Mouse (Mus musculus) brain, embryonic 18.5 days (tissue): ENCODE measurements at regions not wholly inside any gene's neighbourhood (a gene's known extent, or its start where the extent isn't known, plus 50 kb on each side); places are given as distances from the start of the nearest gene placed in this dataset.

Experiments
- DNase-seq: peaks from one replicate; pipeline ENCODE4 v3.0.0-alpha.2; 2012; ENCODE audit warnings: low read depth, low spot score

DNA sequence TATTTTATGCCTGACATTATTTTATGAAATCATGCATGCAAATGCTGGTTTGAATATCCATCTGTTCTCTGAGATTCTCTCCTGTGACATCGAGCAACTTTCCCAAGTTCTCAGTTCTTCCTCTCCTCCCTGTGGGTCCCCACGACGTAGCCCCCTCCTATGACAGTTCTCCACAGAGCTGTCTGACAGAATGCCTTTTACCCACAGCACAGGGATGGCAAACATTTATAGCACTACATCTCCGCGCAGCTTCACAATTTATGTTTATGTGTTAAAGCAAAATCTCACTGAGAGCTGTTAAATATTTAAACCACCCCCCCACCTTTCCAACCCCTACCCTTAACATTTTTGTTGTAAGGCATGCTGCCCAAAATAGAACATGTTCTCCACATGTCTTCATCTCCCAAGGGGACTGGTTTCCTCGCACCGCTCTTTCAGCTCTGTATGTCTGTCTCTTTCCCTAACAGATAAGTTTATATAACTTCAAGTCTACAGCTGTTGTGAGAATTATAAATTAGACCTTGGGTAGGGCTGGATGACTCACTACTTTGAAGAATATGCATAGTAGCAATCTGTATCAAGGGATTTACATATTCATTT, 63.5 kb upstream of the Ndst3 start:
- DNase-seq: no peak

DNA sequence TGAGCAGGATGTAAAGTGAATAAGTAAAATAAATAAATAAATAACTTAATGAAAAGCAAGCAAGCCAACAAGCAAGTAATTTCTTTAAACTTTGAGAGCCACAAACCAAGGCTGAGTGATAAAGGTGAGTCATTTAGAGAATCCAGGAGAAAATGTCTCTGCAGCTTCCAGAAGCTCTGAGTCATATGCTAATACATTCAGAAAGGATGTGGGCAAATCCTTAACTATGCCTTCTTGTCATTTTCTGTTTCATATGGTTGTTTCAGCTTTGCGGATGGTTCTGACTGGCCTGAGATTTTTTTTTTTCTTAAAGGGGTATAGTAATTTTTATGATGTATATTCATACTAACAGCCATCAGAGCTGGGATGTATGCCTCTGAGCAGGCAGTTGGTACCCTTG, 64.3 kb upstream of the Ndst3 start:
- DNase-seq: no peak

DNA sequence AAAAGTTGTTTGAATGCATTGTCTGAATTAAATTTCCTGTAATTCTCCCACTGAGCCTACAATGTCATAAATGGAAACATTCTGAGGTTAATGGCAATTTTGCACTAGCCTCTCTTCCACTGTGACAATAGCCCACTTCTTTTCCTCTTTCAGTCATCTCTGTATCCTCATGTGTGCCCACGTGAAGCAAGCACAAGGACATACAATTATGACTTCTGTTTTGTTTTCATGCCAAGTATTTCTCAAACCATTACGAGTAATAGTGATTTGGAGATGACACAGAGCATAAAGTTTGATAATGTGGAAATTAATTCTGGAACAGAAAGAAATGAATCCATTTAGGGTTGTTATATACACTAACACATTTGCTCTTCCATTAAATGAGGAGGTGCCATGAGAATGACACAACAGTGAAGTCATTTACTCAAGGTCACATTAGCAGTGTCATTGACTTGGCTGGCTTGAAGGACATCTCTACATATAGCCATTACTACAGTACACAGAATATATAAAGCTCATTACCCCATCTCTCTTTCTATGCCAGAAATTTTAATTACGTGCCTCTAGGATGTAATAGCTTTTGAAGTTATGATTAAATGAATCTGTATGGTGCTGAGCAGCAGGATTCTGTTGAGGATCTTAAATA, 75.4 kb upstream of the Ndst3 start:
- no peak for DNase-seq

DNA sequence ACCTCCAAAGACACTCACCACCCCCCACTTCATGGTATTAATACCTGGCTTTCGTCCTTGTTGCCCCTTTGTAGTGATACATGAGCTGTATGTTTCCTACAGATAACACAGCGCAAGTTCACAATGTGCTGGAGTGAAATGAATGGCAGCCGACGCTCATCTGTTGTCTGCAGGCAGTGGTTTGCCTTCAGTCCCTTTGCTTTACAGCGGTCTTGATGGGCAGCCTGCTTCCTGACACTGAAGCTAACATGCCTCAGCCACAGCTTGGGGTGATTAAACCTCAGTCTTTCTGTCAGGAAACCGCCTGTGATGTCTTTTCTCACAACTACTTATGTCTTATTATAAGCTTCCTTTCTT, 75.9 kb upstream of the Ndst3 start:
- no peak for DNase-seq

DNA sequence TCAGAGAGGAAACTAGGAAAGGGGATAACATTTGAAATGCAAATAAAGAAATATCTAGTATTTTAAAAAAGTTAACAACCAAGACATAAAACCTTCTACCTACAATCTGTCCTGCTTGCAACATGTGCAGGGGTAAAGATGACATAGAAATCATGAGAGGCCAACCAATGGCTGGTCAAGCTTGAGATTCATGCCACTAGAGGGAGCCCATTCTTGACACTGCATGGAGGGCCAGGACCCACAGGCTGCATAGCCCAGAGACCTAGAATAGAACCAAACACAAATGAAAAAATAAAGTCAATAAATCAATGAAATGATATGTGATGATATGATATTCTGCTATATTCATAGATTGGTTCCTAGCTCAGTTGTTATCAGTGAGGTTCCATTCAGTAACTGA, 89.9 kb upstream of the Ndst3 start:
- DNase-seq: no peak

DNA sequence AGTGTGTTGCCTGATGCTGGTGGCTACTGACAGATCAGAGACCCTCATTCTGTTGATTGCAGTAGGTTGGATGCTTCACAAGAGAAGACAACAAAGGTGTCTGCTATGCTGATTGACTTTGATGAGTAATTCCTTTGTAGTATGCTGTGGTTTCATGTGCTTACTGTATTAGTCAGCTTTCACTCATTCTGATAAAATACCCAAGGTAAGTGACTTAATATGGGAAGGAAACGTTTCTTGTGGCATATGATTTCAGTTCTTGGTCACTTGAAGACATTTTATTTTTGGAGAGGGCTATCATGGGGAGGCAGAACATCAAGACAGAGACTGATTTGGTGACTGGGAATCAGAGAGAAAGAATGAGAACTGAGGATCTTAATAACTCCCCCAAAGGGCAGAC, 90.9 kb upstream of the Ndst3 start:
- no peak for DNase-seq

DNA sequence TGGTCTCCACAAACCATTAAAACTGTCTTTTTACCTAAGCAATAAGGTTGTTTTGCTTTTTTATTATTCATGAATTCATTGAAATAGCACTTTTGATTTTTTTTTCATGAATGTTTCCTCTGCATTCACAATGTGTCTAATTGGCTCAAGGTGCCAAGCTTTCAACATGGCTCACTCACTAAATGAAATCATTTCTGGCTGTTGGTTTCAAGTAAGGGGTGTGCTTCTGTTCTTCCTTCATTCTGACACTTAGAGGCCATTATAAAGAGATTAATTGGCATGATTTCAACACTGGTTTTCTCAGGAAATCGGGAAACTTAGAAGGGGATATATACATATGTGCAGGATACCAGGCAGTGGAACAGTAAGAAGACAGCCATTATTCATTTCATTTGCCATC, 93.5 kb upstream of the Ndst3 start:
- DNase-seq: no peak

DNA sequence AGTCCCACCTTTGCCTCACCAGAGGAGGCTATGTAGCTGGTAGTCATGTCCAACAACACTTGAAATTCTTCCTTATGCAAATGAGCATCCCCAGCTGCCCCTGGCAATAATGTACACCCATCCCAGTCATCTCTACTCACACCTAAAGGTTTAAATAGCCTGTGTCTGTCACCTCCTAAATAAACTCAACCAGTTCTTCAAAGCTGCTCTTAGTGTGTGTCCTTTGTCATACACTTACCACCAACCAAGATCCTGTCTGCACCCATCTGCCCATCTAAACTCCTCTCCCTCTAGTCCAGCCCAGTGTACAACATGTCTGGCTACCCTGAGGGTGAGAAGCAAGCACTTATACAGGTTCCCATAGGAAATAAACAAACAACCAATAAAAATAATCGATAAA, 103.4 kb upstream of the Ndst3 start:
- DNase-seq: no peak

DNA sequence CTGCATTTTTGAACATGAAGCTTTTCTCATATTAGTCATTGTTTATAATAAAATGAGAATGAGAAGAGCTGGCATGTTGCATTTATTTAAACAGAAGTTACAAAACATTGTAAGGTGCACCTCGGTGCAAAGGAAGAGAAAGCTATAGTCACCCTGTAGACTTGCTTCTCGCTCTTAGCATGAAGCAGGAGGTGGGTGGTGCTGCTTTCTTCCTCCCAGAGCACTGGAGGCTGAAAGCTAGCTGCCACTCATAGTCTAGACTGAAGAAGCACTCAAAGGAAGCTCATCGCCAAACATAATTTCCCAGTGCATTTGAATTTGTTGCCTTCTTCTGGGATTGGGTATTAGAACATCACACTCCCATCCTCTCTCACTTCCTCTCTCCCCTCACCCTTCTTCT, 114.7 kb upstream of the Ndst3 start:
- DNase-seq: no peak

DNA sequence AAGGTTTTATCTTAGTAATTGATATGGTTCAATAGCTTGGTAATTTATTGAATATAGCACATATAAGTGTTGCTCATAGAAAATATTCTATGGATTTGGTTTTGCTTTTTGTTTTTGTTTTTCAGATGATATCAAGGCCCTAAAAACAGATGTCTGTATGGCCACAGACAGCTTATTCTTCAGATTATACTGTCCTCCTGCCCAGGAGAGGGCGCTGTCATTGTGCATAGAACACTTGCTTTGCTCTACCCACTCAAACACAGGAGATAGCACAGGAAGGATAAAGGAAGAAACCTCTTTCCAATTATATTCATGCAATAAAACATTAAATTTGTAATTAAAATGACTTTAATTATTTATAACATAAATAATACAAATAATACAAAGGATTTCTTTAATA, 115.4 kb upstream of the Ndst3 start:
- no peak for DNase-seq

DNA sequence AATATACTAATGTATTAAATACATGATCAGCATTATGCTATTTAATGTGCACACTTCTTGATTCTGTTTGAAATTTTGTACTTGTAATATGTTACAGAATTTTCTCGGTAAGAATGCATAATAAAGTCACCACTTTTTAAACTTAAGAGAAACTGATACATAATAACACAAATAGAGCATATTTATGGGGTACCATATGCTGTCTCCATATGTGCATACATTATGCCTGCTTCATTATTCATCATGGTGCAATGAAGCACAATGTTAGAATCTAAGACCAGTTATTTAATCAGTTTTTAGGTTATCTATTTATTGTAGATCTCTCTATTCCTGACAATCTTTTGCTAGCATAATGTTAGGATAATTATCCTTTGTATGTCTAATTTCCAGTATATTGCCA, 115.9 kb upstream of the Ndst3 start:
- no peak for DNase-seq

DNA sequence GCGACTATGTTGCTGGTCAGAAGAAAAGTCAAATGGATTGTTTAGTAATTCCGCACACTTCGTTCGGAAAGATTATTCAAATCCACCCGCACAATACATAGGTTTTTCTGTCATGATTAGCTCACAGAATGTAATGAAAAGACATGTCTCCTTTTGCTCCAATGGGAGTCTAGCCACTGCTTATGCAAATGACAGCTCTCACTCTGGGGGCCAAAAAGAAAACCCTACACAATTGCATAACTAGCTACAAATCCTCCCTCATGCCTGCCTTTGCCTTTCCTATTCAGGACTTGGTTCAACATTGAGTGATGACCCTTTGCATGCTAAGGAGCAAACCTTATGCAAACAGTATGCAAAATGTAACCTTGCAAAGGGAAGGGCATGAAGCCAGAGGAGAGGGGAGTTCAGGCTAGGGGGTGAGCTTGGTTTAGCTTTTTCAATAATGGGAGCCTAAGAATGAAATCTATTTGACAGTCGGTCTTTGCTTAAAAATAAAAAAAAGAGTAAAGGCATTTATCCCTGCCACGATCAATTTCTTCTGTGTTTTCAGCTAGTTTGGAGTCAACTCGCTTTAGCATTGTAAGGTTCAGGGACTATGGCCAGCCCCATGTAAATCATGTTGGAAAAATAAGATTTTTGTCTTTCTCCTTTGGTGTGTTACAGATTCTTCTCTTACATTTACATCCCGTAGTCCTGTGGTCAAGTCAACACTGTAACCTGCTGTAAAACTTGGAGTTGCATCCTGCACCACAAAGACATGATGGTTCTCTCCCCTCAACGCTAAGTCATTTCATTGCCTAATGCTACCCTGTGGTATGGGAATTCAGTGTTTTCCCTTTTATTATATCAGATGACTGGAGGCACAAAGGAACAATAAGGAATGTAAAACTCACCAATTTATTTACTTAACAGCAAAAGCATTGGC, 119.6 kb upstream of the Ndst3 start:
- DNase-seq: no peak

DNA sequence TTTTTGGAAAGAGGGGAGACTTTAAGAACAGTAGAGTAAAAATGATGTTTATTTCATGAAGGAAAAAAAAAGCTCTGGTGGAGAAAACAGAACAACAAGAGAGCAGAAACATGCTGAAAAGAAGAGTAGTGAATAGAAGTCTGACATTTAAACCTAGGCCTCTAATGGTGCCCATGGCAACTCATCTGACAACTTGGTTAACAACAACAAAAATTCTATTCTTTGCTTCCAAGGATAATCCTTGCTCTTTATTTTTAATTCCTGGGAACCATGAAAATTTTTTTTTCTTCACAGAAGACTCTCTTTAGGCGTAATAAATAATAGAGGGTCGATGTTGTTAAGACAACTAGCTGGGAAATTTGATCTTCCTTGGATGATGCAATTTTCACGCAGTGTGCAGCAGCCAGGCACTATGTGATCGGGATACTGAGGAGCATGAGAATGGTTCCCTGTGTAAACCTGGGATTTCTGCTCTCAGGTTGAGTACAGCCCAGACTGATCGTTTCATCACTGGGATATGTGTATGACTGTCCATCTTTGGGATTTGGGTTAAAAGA, 120.4 kb upstream of the Ndst3 start:
- DNase-seq: no peak

DNA sequence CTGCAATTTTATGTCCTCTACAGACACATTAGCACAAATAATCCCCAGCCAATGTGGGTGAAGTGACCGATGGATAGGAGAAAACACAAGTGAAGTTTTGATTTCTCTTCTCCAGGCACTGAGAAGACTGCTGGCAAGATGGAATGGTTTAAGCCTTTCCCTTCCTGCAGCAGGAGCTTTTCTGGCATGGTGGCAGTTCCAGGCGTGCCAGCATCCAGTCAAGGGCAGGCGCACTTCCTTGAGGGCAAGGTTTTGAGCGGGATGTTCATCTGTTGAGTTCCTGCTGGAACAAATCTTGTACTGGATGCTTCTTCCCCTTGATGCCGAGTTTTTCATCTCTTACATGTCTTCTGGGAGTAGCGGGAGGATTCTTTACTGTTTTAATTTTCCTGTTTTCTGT, 138.1 kb upstream of the Ndst3 start:
- no peak for DNase-seq

DNA sequence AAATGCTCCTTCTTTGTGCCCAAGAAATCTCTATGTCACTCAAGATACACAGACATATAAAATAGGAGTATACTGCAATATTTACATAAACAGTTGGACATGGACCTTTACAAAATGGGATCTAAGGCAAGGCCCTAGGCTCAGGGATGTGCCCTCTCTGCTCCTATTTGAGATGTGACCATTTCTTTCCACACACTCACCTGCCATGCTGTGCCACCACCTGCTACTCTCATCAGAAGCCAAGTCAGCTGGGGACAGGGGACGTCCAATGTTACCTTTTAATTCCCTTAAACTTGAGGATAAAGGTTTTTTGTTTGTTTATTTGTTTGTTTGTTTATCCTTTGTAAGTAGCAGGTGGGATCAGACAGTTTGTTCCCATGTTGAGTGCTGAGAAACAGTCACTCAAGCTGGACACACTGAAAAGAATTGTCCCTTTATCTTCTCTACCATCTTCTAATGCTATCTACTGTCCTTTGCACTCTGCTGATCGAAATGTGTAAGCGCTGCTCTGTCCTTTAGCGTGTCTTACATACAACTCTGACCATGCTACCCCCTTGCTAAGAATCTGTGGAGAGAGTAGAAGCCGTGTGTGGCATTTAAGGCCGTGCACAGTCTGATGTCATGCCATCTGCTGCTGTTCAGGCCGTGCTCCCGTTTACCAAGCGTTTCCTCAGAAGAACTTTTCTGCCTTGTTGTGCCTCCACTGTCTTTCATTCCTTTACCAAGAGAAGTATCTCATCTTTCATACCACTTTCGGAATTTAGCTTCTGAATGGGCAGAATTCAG, 147.9 kb upstream of the Ndst3 start:
- DNase-seq: no peak

DNA sequence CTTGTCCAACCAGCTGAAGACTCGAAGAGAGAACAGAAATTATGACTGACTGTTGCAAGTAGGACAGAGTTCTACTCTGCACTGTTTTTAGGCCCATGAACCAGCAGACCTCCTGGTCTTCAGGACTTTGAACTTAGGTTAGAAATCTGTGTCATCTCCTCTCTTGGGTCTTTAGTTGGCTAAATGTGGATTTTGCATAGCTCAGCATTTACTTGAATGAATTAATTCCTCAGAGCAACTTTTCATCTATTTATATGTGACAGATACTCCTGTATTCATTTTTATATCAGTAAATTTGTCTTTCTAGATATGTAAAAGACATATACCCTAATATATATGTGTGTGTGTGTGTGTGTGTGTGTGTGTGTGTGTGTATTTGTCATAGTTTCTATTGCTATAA, 155.9 kb upstream of the Ndst3 start:
- DNase-seq: no peak

DNA sequence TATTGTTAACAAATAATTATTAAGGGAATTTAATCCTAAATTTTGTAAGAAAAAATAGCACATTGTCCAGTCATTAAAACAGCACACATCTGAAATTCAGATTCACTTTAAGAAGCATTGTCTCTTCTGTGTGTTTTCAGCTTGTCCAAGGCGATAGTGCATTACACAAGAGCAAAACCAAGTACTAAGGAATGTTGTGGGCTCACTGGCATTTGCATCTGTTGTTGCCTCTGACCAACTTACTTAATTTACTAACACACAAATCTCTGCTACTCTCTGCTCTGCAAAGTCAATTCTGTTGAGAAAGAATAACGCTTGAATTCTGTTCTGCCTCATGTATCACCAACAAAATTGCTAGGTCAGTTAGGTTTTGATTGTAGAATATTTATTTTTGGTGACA, 158.0 kb upstream of the Ndst3 start:
- DNase-seq: no peak

DNA sequence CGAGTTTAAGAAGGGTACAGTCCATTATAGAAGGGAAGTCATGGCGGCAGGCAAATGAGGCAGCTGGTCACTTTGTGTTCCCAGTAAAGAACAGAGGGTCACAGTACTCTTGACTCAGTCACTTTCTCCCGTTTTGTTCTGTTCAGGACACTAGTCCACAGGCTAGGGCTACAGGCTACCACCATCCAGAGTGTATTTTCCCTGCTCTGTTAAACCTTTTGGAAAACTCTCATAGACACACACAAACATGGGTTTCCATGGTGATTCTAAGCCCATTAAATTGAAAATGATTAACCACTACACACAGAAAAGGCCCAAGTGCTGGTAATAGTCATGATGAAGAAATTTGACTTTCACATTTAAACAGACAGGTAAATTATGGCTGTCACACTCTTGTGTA, 162.2 kb upstream of the Ndst3 start:
- no peak for DNase-seq

DNA sequence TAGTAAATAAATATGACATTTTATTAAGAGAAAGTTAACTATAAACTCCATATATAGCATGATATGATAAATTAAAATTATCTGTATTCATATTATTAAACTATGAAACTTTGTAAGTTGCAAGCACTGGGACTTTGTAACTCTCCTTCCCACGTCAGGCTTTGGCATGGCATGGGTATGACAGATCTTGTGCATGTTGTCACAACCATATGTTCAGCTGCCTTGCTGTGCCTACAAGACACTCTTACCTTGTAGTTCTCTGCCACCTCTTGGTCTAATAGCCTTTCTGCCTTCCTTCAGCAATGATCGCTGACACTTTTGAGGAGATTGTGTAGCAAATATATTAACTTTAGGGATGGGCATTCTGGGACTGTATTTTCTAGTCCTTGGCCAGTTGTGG, 183.1 kb upstream of the Ndst3 start:
- DNase-seq: no peak

DNA sequence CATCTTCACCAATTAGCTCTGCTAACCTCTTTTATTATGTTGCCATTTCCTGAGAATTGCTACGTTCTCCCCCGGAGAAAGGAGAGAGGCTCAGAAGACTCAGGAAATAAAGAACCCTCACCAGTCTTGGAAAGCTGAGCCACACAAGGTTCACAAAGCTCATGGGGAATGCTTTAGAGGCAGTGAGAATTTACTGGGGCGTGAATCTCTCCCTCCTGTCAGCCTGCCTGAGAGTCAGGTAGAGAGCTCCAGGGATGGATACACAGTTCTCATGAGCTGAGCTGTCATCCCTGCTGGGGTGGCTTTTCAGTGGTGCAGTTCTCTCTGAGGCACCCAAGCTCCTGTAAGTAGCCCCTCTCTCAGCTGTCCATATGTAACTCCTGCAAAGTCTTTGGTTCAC, 203.0 kb upstream of the Ndst3 start:
- DNase-seq: no peak

DNA sequence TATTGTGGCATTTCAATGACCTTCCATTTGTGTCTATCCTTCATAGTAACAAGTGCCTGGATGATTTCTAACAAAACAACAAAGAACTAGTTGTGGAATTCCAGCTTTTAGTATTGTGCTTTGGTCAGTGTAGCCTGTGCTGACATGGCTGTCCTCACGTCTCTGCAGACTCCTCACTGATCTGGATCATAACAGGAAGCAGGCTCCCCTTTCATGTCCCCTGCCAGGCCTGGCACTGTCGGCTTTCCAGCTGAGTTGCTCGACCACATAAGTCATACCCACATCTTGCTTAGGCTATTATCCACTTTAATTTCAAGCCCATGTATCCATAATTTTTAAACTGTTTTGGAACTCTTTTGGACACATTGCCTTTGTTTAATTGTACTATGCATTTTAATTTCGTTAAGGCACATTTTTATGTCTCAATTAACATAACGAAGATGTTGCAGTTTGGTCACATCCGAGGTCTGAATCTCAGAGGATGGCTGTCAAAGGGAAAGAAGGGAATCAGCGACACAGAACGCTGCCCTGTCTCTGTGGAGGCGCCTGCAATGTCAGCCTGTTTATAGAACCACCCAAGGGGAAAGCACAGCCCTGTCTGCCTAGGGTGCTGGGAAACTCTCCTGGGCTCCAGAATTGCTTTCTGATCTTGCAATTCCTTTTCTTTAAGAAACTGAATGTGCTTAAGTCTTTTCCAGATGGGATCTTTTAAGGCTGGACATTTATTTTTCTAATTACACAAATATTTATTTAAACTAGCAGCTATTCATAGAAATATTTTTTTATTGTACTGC, 215.5 kb upstream of the Ndst3 start:
- DNase-seq: no peak
